Mouse (Mus musculus) left cerebral cortex, postnatal 4 days (tissue): ENCODE measurements around the gene Cacna2d2. TPM values are rescaled to one million over a fixed set of nuclear protein-coding genes. Genes with fewer than 3 reads are reported as not detected.

Experiments used
- DNase-seq: peaks from one replicate; pipeline ENCODE4 v3.0.0-alpha.2; 2022
- intact Hi-C: fragments of 180-260 bp; cut with DNase I; formaldehyde crosslinking; loops from one replicate; pipeline ENCODE4 v1.15.1; 2025
- total RNA-seq, 2 experiments: library from RNA; stranded (reverse); gene quantifications; 2 replicates each; pipeline ENCODE4 v1.2.3; 2021

Gene Cacna2d2
- total RNA-seq, 2 experiments from 2014 or later: 31.9 to 50.0 TPM

DNA sequence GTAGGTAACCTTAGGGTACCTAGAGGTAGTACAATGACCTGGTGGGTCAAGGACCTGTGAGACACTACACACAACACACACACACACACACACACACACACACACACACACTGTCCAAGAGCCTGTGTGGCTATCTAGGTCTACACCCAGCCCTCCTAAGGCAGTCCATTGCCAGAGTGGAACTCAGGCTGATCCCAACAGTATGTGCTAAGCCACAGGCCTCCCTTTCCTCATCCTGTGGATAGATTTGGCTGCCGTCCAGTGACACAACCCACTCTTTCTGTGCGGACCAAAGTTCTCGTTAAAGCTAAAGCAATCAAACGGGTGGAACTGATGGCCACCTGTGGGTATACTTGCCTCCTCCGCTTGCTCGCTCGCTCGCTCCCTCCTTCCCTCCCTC is 90.7 kb downstream of the Cacna2d2 start:
- DNase-seq: no peak
- intact Hi-C loops: no loop called here

- intact Hi-C loops: no loop called here
- DNase-seq: no peak
These were observed 91.2 kb downstream of the Cacna2d2 start for GRCm38 (mm10) chr9:107490625-107491024.

- intact Hi-C loops: no loop called here
- no peak for DNase-seq
These were observed 94.1 kb downstream of the Cacna2d2 start for GRCm38 (mm10) chr9:107493511-107493910.

DNA sequence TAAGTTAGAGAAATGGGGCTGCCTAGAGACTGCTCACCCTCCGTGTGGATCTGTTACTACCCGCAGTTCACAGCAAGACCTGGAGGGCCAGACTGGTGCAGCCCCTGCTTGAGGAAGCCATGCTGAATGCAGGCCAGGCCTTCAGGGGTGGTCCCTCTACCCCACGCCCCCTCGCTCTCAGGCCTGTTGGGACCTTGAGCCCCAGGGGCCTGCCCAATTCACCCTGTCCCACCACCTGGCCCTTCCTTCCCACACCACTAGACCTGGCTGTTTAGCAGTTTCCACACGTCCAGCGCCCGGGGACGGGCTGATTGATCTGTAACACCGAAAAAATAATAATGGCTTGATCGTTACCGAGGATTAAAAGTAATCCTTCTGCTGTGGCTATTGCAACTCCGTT is 94.8 kb downstream of the Cacna2d2 start:
- no peak for DNase-seq
- intact Hi-C loops: no loop called here

- intact Hi-C loops: no loop called here
- DNase-seq: no peak
These were observed 96.9 kb downstream of the Cacna2d2 start for GRCm38 (mm10) chr9:107496359-107496758.

DNA sequence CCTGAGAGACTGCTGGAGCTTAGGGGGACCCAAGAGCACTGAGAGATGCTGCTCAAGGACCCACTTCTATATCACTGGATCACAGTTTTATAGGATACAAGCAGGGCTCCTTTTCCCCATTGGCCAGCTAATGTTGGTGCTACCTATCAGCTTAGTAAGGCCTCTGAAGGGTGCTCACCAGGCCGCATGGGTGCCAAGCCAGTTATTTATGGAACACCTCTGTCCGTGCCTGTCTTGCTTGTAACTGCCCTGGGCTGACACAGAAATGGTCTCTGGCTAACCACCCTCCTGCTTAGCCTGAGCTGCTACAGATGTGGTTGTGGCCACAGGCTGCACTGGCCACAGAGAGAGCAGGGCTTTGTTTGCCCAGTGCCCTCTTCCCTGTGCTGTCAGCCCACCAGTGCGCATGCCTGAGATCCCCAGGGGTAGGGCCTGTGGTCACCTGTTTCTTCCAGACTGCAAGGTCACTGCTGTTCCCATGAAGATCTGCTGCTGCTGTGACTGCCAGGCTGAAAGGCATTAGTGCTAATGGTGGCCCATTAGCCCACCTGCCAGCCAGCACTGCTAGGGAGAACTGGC is 101.4 kb downstream of the Cacna2d2 start:
- intact Hi-C loops: no loop called here
- no peak for DNase-seq

- peak; percentile 42 for DNase-seq
- intact Hi-C loops: no loop called here
These were observed 102.9 kb downstream of the Cacna2d2 start for GRCm38 (mm10) chr9:107502131-107502846.

GRCm38 (mm10) chr9:107504662-107505537 is 105.5 kb downstream of the Cacna2d2 start:
- DNase-seq: peak; percentile 69
- intact Hi-C loops: no loop called here

DNA sequence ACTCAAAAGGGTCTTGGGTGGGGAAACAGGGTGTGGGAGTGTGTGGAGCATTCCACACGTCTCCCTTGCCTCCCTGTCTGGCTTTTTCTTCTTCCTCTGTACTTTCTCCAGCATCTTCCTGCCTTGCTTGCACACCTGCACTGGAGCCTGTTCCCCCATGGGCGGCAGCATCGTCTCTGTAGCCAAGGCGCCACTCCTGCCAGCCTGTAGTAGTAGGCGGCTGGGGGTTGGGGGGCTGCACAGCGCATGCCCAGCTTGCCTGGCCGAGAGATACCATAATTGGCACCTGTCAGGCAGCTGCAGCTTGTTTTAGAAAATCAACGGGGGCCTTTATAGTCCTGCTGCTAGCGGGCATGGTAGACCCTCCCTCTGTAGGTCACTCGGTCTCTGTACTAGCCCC is 108.9 kb downstream of the Cacna2d2 start:
- peak; percentile 69 for DNase-seq
- intact Hi-C loops: no loop called here

- DNase-seq: no peak
- intact Hi-C loops: loop anchor here (5.0 kb wide), 1 partner anchor 213 kb away; the partner anchor contains the start of gene Cish
These were observed 111.1 kb downstream of the Cacna2d2 start for GRCm38 (mm10) chr9:107510384-107511100.

DNA sequence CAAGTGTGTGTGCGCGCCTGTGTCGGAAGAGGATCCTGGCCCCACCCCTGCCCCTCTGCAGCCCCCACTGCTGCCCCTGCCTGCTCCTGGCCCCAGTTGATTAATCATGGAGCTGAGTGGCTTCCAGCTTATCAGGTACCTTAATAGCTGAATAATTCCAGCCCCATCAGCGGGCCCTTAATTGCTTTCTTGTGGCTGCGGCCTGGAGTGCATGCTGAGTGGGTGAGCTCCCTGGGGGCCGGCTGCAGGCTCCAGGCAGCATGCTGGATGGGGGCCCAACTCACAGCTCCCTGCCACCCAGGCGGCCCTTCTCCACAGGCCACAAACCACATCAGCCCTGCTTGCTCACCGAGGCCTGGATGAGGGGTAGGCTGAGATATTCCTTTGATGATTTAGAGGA is 112.0 kb downstream of the Cacna2d2 start:
- intact Hi-C loops: loop anchor here (5.0 kb wide), 1 partner anchor 214 kb away; the partner anchor contains the start of gene Cish
- no peak for DNase-seq

GRCm38 (mm10) chr9:107512326-107512725 is 112.9 kb downstream of the Cacna2d2 start:
- intact Hi-C loops: loop anchor here (5.0 kb wide), 1 partner anchor 215 kb away; the partner anchor contains the start of gene Cish
- DNase-seq: no peak

DNA sequence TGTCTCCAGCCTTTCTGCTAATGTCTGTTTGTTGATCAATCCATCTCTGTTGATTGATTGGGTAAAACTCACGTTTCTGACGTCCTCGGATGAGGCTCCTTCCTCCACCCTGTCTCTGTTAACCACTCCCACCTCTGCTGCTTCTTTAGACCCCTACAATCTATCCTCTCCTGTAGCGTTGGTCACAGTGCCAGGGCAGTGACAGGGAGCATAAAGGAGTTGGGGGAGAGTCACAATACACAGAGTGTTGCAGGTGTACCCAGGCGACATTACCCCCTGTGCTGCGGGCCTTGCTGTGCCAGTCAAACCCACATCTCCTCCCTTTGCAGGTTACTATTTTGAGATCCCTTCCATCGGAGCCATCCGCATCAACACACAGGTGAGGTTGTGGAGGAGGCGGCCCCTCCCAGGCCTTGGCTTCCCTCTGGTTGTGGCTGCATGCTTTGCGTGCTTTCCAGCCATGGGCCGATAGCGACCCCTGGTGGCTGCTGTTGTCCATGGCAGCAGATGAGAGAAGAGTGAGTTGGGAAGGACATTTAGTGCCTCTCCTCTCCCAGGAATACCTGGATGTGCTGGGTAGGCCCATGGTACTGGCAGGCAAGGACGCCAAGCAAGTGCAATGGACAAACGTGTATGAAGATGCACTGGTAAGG is 115.0 kb downstream of the Cacna2d2 start:
- intact Hi-C loops: loop anchor here (2.0 to 5.0 kb wide), 2 partner anchors 158 to 217 kb away; partner anchors contain the start of gene Cish
- peak; percentile 90 for DNase-seq

DNA sequence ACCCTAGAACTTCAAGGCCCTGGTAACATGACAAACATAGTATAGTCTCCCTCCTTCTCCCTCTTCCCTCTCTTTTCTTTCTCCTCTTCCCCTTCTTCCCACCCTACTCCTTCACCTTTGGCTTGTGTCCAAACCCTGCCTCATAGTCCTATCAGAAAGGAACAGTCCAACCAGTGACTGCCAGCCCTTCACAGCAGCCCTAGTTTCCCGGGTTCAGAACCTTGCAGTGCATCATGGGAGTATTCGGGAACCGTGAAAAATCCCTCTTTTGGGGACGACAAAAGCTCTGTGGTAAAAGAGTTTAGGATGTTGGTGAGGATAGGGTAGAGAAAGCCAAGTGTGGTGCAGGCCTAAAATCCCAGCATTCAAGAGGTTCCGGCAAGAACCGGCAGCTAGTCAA is 120.9 kb downstream of the Cacna2d2 start:
- intact Hi-C loops: no loop called here

GRCm38 (mm10) chr9:107521190-107521589 is 121.8 kb downstream of the Cacna2d2 start:
- DNase-seq: no peak
- intact Hi-C loops: no loop called here

More for the DNA sequence above, 120.9 kb downstream of the Cacna2d2 start:
- DNase-seq: no peak

GRCm38 (mm10) chr9:107521711-107522399 is 122.4 kb downstream of the Cacna2d2 start:
- intact Hi-C loops: no loop called here
- no peak for DNase-seq

DNA sequence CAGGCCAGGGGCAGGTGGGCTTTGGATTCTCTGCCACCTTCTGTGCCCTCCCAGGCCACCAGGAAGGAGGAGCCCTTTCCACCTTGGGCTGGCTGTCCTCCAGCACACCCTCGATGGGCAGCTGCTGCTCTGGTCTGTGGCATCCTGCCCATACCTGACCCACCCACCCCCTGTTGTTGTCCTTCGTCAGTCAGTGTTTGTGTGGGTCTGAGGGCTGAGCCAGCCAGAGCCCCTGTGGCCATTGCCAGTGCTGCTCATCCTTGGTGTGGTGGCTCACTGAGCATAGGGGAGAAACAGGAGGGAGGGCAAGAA is 122.9 kb downstream of the Cacna2d2 start:
- DNase-seq: no peak
- intact Hi-C loops: no loop called here

DNA sequence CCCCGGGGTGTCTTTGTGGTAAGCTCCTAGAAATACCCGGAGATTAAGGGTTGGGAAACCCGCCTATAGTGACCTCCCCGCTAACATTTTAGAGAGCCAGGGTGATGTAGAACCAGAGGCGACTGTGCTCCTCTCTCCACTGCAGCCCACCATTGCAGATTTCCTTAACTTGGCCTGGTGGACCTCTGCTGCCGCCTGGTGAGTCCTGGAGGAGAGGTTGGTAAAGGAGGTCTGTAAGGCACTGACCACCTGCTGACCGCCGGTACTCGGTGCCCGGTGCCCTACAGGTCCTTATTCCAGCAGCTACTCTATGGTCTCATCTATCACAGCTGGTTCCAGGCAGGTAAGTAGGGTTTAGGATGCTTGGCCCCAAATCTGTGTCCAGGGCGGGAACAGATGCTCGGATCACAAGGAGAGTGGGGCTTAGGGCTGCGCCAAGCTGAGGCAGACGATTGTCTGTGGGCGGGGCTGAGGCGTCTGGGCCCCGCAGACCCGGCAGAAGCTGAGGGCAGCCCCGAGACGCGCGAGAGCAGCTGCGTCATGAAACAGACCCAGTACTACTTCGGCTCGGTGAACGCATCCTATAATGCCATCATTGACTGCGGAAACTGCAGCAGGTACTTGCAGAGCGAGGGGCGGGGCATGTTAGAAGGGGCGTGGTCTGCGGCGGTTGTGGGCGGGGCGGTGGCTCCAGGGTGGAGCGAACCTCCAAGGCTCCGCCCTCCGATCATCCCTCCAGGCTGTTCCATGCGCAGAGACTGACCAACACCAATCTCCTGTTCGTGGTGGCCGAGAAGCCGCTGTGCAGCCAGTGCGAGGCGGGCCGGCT is 127.0 kb downstream of the Cacna2d2 start:
- intact Hi-C loops: no loop called here
- peak; percentile 76 for DNase-seq
